Mouse (Mus musculus) neural tube, embryonic 14.5 days (tissue): ENCODE measurements around the gene Metap1. TPM values are rescaled to one million over a fixed set of nuclear protein-coding genes. Genes with fewer than 3 reads are reported as not detected.

Source experiments
- ATAC-seq: fragments of 200-750 bp; cut with Nextera tagmentation; 2 replicates; pipeline ENCODE4 v1.8.0; 2017; ENCODE audit warnings: low read depth, mild to moderate bottlenecking, moderate TSS enrichment, moderate library complexity
- H3K27ac ChIP-seq: fragments of 300-500 bp; sonication (generic); 2 replicates; pipeline ENCODE4 v1.5.1; 2014; ENCODE audit warnings: low read depth, mild to moderate bottlenecking, control low read depth, low read length, moderate library complexity, mixed read lengths
- H3K27me3 ChIP-seq: fragments of 300-500 bp; sonication (generic); 2 replicates; pipeline ENCODE4 v1.6.1; 2014; ENCODE audit warnings: low read length; ENCODE audit not compliant: control insufficient read depth, insufficient read depth
- H3K36me3 ChIP-seq: fragments of 300-500 bp; sonication (generic); 2 replicates; pipeline ENCODE4 v1.6.1; 2014; ENCODE audit warnings: low read length, mixed read lengths; ENCODE audit not compliant: control insufficient read depth, insufficient read depth
- H3K4me1 ChIP-seq: fragments of 300-500 bp; sonication (generic); 2 replicates; pipeline ENCODE4 v1.6.1; 2014; ENCODE audit warnings: low read length; ENCODE audit not compliant: control insufficient read depth, insufficient read depth
- H3K4me2 ChIP-seq: fragments of 300-500 bp; sonication (generic); 2 replicates; pipeline ENCODE4 v1.6.1; 2014; ENCODE audit warnings: mild to moderate bottlenecking, low read depth, low read length, control low read depth
- H3K4me3 ChIP-seq: fragments of 300-500 bp; sonication (generic); 2 replicates; pipeline ENCODE4 v1.5.1; 2014; ENCODE audit warnings: low read depth, low read length, control low read depth, mixed read lengths
- H3K9ac ChIP-seq: fragments of 300-500 bp; sonication (generic); replicated peaks from 2 replicates; pipeline ENCODE4 v1.6.1; 2014; ENCODE audit warnings: low read depth, mild to moderate bottlenecking, control low read depth, low read length, mixed read lengths
- H3K9me3 ChIP-seq: fragments of 300-500 bp; sonication (generic); 2 replicates; pipeline ENCODE4 v1.6.1; 2016; ENCODE audit warnings: low read length; ENCODE audit not compliant: control insufficient read depth
- WGBS: fragments of 180-500 bp; shearing (Covaris S2); extraction: QIAGEN DNeasy Blood & Tissue Kit; methylation state at CpG from one replicate; pipeline ENCODE4 v1.1.7; 2014; 5-methylcytosine and 5-hydroxymethylcytosine counted together
- polyA plus RNA-seq: library from polyadenylated mRNA; unstranded; fragments of >200 nt; fragmentation: Nextera tagmentation; extraction: Ambion mirVana; gene quantifications from 2 replicates; pipeline ENCODE4 v1.2.1, GENCODE M21; 2014

Gene Metap1
- 57.8 and 59.0 TPM in 2 replicates for polyA plus RNA-seq

- H3K9me3 ChIP-seq, result no peaks in the 10 kb centered on the region
- no peaks in the 10 kb centered on the region for H3K36me3 ChIP-seq
- H3K4me2 ChIP-seq, result peak within 1 kb of the TSS; percentile 62
- under 1% methylated on average over 36 of the region's 65 CpGs for WGBS
- H3K4me1 ChIP-seq, result peaks cover 9% of the 10 kb centered on the region; the same call in 1 of the 2 replicates
- H3K4me3 ChIP-seq, result peak within 1 kb of the TSS; percentile 89
- no peaks in the 10 kb centered on the region for H3K27me3 ChIP-seq
- peak within 1 kb of the TSS; percentile 84 for H3K9ac ChIP-seq
- ATAC-seq, result peak; percentile 98
- H3K27ac ChIP-seq, result peak within 1 kb of the TSS; percentile 76
These were observed at the start of gene Metap1 for GRCm38 (mm10) chr3:138489327-138490033. Gene Metap1 (minus strand): TSS chr3:138489515.

- Histone ChIP-seq H3K9ac (no peak overlapping the region), H3K9me3 (no peaks in the 10 kb centered on the region), H3K4me3 (no peak overlapping the region), H3K4me1 (peaks cover 12% of the 10 kb centered on the region; the same call in 1 of the 2 replicates), H3K27ac (no peak overlapping the region), H3K4me2 (no peak overlapping the region), H3K27me3 (no peaks in the 10 kb centered on the region), H3K36me3 (no peaks in the 10 kb centered on the region)
- 98% methylated on average over 2 of the region's 2 CpGs for WGBS
- ATAC-seq, result no peak
These were observed 46.7 kb upstream of the Metap1 start for GRCm38 (mm10) chr3:138536031-138536430.

- no peaks in the 10 kb centered on the region for H3K9me3 ChIP-seq
- WGBS, result 72% methylated on average over 2 of the region's 2 CpGs
- H3K4me1 ChIP-seq, result peaks cover 24% of the 10 kb centered on the region; the same call in 1 of the 2 replicates
- no peak overlapping the region for H3K9ac ChIP-seq
- H3K4me3 ChIP-seq, result no peak overlapping the region
- no peaks in the 10 kb centered on the region for H3K27me3 ChIP-seq
- no peaks in the 10 kb centered on the region for H3K36me3 ChIP-seq
- H3K4me2 ChIP-seq, result no peak overlapping the region
- no peak for ATAC-seq
- H3K27ac ChIP-seq, result no peak overlapping the region
These were observed 43.4 kb upstream of the Metap1 start for GRCm38 (mm10) chr3:138532764-138533163.

GRCm38 (mm10) chr3:138531479-138532181 is 42.3 kb upstream of the Metap1 start:
- no peaks in the 10 kb centered on the region for H3K27me3 ChIP-seq
- no peaks in the 10 kb centered on the region for H3K36me3 ChIP-seq
- H3K9me3 ChIP-seq, result no peaks in the 10 kb centered on the region
- peaks cover 24% of the 10 kb centered on the region; the same call in 1 of the 2 replicates for H3K4me1 ChIP-seq
- no peak overlapping the region for H3K9ac ChIP-seq
- ATAC-seq, result no peak
- H3K27ac ChIP-seq, result no peak overlapping the region
- H3K4me2 ChIP-seq, result no peak overlapping the region
- 58% methylated on average over 12 of the region's 12 CpGs for WGBS
- no peak overlapping the region for H3K4me3 ChIP-seq

- no peak overlapping the region for H3K4me2 ChIP-seq
- no peak for ATAC-seq
- no peaks in the 10 kb centered on the region for H3K9me3 ChIP-seq
- H3K4me1 ChIP-seq, result peaks cover 24% of the 10 kb centered on the region; the same call in 1 of the 2 replicates
- no peaks in the 10 kb centered on the region for H3K27me3 ChIP-seq
- H3K36me3 ChIP-seq, result no peaks in the 10 kb centered on the region
- WGBS, result 82% methylated on average over 8 of the region's 8 CpGs
- H3K27ac ChIP-seq, result no peak overlapping the region
- H3K4me3 ChIP-seq, result no peak overlapping the region
- no peak overlapping the region for H3K9ac ChIP-seq
These were observed 41.5 kb upstream of the Metap1 start for GRCm38 (mm10) chr3:138530578-138531478.

- Histone ChIP-seq H3K27ac (no peak overlapping the region), H3K9me3 (no peaks in the 10 kb centered on the region), H3K36me3 (no peaks in the 10 kb centered on the region), H3K27me3 (no peaks in the 10 kb centered on the region), H3K4me3 (peak overlapping the region; percentile 94), H3K4me1 (peaks cover 23% of the 10 kb centered on the region; the same call in 1 of the 2 replicates), H3K4me2 (peak overlapping the region; percentile 68), H3K9ac (peak overlapping the region; percentile 95)
- ATAC-seq, result no peak
- WGBS, result 3% methylated on average over 16 of the region's 16 CpGs
These were observed 39.0 kb upstream of the Metap1 start for GRCm38 (mm10) chr3:138528265-138528664.

GRCm38 (mm10) chr3:138527667-138528231 is 38.4 kb upstream of the Metap1 start:
- under 1% methylated on average over 34 of the region's 64 CpGs for WGBS
- Histone ChIP-seq H3K4me3 (peak overlapping the region; percentile 94), H3K9ac (peak overlapping the region; percentile 95), H3K36me3 (no peaks in the 10 kb centered on the region), H3K4me2 (peak overlapping the region; percentile 68), H3K4me1 (peaks cover 21% of the 10 kb centered on the region; the same call in 1 of the 2 replicates), H3K27me3 (no peaks in the 10 kb centered on the region), H3K9me3 (no peaks in the 10 kb centered on the region), H3K27ac (peak overlapping the region; percentile 96)
- peak; percentile 68 for ATAC-seq

- peak overlapping the region; percentile 68 for H3K4me2 ChIP-seq
- H3K9ac ChIP-seq, result peak overlapping the region; percentile 95
- peak overlapping the region; percentile 94 for H3K4me3 ChIP-seq
- H3K27me3 ChIP-seq, result no peaks in the 10 kb centered on the region
- H3K36me3 ChIP-seq, result no peaks in the 10 kb centered on the region
- peaks cover 18% of the 10 kb centered on the region; the same call in 1 of the 2 replicates for H3K4me1 ChIP-seq
- no peaks in the 10 kb centered on the region for H3K9me3 ChIP-seq
- H3K27ac ChIP-seq, result peak overlapping the region; percentile 96
- peak; percentile 94 for ATAC-seq
- whole genome bisulfite sequencing, result under 1% methylated on average over 76 of the region's 85 CpGs
These were observed 37.8 kb upstream of the Metap1 start for GRCm38 (mm10) chr3:138526916-138527666.
